Mouse (Mus musculus): ENCODE data around the gene Gatm.

DNA sequence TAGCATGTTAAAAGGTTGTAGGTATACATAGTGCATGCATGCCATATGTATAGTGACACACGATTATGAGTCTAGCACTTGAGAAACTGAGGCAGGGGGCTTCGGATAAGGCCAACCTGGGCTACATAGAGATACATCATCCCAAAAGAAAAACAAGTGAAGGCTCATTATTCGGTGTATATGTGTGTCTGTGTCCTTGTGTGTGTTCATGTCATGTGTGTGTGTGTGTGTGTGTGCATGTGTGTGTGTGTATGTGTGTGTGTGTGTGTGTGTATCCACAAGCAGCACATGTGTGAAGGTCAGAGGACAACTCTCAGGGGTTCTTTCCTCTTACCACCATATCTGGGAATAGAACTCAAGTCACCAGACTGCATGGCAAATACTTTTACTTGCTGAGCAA lies 28.8 kb downstream of the Gatm start:
- no peak for TF ChIP-seq CTCF (IDR thresholded peaks at IDR 0.05)
- TF ChIP-seq POLR2A (IDR thresholded peaks at IDR 0.05; ENCODE audit: insufficient read depth, low read depth, low read length) = no peak
